Mouse (Mus musculus) thymus, adult 2 months (tissue): ENCODE data around the gene Fstl3. TPM values are rescaled to one million over a fixed set of nuclear protein-coding genes. Genes with fewer than 3 reads are reported as not detected.

Source experiments
- DNase-seq: peaks from one replicate; pipeline ENCODE4 v3.0.0; 2021
- H3K27ac ChIP-seq: fragments of 200-500 bp; 2 replicates; pipeline ENCODE4 v1.5.1; 2012; ENCODE audit warnings: low read length, control low read depth; ENCODE audit not compliant: control insufficient read depth, insufficient read depth
- H3K27me3 ChIP-seq: fragments of 200-500 bp; 2 replicates; pipeline ENCODE4 v1.6.1; 2012; ENCODE audit warnings: mild to moderate bottlenecking, low read length, moderate library complexity, mixed read lengths; ENCODE audit not compliant: control insufficient read depth, insufficient read depth
- H3K36me3 ChIP-seq: fragments of 200-500 bp; 2 replicates; pipeline ENCODE4 v1.6.1; 2012; ENCODE audit warnings: mild to moderate bottlenecking, low read length, moderate library complexity; ENCODE audit not compliant: control insufficient read depth, insufficient read depth
- H3K4me1 ChIP-seq: fragments of 200-500 bp; replicated peaks from 2 replicates; pipeline ENCODE4 v1.6.1; 2012; ENCODE audit warnings: low read length; ENCODE audit not compliant: control insufficient read depth, insufficient read depth
- H3K4me3 ChIP-seq: fragments of 200-500 bp; 2 replicates; pipeline ENCODE4 v1.5.1; 2012; ENCODE audit warnings: mild to moderate bottlenecking, low read length, control low read depth, moderate library complexity; ENCODE audit not compliant: control insufficient read depth, insufficient read depth
- CTCF ChIP-seq: fragments of 200-500 bp; IDR thresholded peaks from 2 replicates; pipeline ENCODE4 v1.5.1; 2012; ENCODE audit warnings: mild to moderate bottlenecking, control low read depth, low read length, moderate library complexity, borderline replicate concordance; ENCODE audit not compliant: control insufficient read depth, poor library complexity, insufficient read depth; ENCODE audit errors: extremely low read depth
- POLR2A ChIP-seq: fragments of 200-500 bp; IDR thresholded peaks from 2 replicates; pipeline ENCODE4 v1.6.1; 2012; ENCODE audit warnings: mild to moderate bottlenecking, low read length, control low read depth, moderate library complexity; ENCODE audit not compliant: control insufficient read depth, poor library complexity, insufficient read depth; ENCODE audit errors: extremely low read depth
- WGBS: fragments of 180-500 bp; shearing (Covaris S2); methylation state at CpG from one replicate; pipeline ENCODE4 v1.1.7; 2018; 5-methylcytosine and 5-hydroxymethylcytosine counted together
- polyA plus RNA-seq: library from polyadenylated mRNA; depleted of rRNA; stranded (reverse); fragments of >200 nt; gene quantifications from 2 replicates; pipeline ENCODE4 v1.2.3, GENCODE M21; 2012

Gene Fstl3
- polyA plus RNA-seq, 1 experiment, result 15.9 TPM

- Histone ChIP-seq H3K4me1 (peaks cover 38% of the 10 kb centered on the region), H3K36me3 (no peaks in the 10 kb centered on the region), H3K4me3 (peak overlapping the region; percentile 90), H3K27me3 (no peaks in the 10 kb centered on the region), H3K27ac (peak overlapping the region; percentile 11; the same call in 1 of the 2 replicates)
- DNase-seq, result peak; percentile 71
- TF ChIP-seq POLR2A (no peak), CTCF (no peak)
- 17% methylated on average over 40 of the region's 40 CpGs for WGBS
These were observed 9.5 kb upstream of the Fstl3 start for GRCm38 (mm10) chr10:79767372-79768244.

DNA sequence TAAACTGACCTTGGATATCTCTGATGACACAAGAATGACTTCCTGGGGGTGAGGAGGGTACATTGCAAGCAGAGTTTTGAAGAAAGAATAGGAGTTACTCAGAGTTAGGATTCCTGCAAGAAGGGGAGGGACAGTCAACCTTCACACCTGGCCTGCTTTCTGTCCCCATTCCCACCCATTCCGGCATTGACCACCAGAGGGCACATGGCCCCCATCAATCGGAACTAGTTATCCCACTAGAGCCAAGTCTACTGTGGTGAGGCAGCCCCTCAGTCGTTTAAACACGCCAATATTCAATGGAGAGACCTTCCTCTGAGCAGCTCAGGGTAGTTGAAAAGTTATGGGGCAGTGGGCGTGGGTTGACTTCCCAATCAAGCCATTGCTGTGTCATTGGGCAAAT is 8.7 kb upstream of the Fstl3 start:
- 10% methylated on average over 5 of the region's 5 CpGs for WGBS
- Histone ChIP-seq H3K4me3 (no peak overlapping the region), H3K27ac (no peak overlapping the region), H3K36me3 (no peaks in the 10 kb centered on the region), H3K27me3 (no peaks in the 10 kb centered on the region), H3K4me1 (peaks cover 33% of the 10 kb centered on the region)
- peak; percentile 80 for DNase-seq
- peak; percentile 76; the same call in 1 of the 2 replicates for TF ChIP-seq CTCF
- TF ChIP-seq POLR2A, result no peak

GRCm38 (mm10) chr10:79769329-79769728 is 7.7 kb upstream of the Fstl3 start:
- H3K27me3 ChIP-seq, result no peaks in the 10 kb centered on the region
- no peak overlapping the region for H3K27ac ChIP-seq
- H3K36me3 ChIP-seq, result no peaks in the 10 kb centered on the region
- TF ChIP-seq CTCF, result no peak
- TF ChIP-seq POLR2A, result no peak
- H3K4me3 ChIP-seq, result no peak overlapping the region
- 97% methylated on average over 4 of the region's 4 CpGs for WGBS
- peaks cover 28% of the 10 kb centered on the region for H3K4me1 ChIP-seq
- no peak for DNase-seq

GRCm38 (mm10) chr10:79772320-79772719 is 4.8 kb upstream of the Fstl3 start:
- Histone ChIP-seq H3K27ac (no peak overlapping the region), H3K36me3 (no peaks in the 10 kb centered on the region), H3K27me3 (no peaks in the 10 kb centered on the region; the same call in 1 of the 2 replicates), H3K4me3 (no peak overlapping the region), H3K4me1 (peaks cover 12% of the 10 kb centered on the region)
- DNase-seq, result no peak
- TF ChIP-seq POLR2A (no peak), CTCF (no peak)
- WGBS, result 95% methylated on average over 3 of the region's 3 CpGs

DNA sequence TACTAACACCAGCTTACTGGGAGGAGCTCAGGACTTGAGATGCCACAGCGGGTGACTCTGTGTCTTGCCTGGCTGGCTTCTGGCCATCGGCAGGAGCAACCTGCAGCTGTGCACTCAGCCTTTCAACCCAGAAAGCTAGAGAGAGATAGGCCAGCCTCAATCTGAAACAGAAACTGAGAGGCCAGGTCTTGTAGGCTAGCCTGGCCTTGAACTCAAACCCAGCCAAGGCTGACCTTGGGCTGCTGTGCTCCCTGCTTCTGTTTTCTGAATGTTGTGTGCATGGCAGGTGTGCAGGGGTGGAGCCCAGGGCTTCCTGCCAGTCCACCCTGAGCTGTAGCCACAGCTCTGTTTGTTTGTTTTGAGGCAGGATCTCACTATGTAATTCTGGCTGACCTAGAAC is 3.9 kb upstream of the Fstl3 start:
- H3K36me3 ChIP-seq, result no peaks in the 10 kb centered on the region
- TF ChIP-seq POLR2A (no peak), CTCF (no peak)
- no peak for DNase-seq
- peaks cover 8% of the 10 kb centered on the region; the same call in 1 of the 2 replicates for H3K4me1 ChIP-seq
- H3K27ac ChIP-seq, result no peak overlapping the region
- no peak overlapping the region for H3K4me3 ChIP-seq
- WGBS, result 82% methylated on average over 2 of the region's 2 CpGs
- no peaks in the 10 kb centered on the region; the same call in 1 of the 2 replicates for H3K27me3 ChIP-seq

- H3K4me3 ChIP-seq, result no peak overlapping the region
- no peaks in the 10 kb centered on the region for H3K36me3 ChIP-seq
- no peaks in the 10 kb centered on the region; the same call in 1 of the 2 replicates for H3K27me3 ChIP-seq
- no peak for DNase-seq
- TF ChIP-seq CTCF, result no peak
- TF ChIP-seq POLR2A, result no peak
- no peak overlapping the region for H3K27ac ChIP-seq
- H3K4me1 ChIP-seq, result peaks cover 8% of the 10 kb centered on the region; the same call in 1 of the 2 replicates
- WGBS, result 86% methylated on average over 5 of the region's 5 CpGs
These were observed 2.4 kb upstream of the Fstl3 start for GRCm38 (mm10) chr10:79774486-79775279.
